Mouse (Mus musculus) spleen, adult 2 months (tissue): Measurements from ENCODE around the gene Cerkl.

ENCODE experiments used
- CTCF ChIP-seq: fragments of 200-500 bp; IDR thresholded peaks from 2 replicates; pipeline ENCODE4 v1.5.1; 2011; ENCODE audit warnings: mild to moderate bottlenecking, inconsistent platforms; ENCODE audit not compliant: insufficient read depth, insufficient read length, insufficient replicate concordance; ENCODE audit errors: extremely low read depth
- POLR2A ChIP-seq: fragments of 200-500 bp; IDR thresholded peaks from 2 replicates; pipeline ENCODE4 v1.6.1; 2011; ENCODE audit warnings: low read depth, low read length, inconsistent platforms

DNA sequence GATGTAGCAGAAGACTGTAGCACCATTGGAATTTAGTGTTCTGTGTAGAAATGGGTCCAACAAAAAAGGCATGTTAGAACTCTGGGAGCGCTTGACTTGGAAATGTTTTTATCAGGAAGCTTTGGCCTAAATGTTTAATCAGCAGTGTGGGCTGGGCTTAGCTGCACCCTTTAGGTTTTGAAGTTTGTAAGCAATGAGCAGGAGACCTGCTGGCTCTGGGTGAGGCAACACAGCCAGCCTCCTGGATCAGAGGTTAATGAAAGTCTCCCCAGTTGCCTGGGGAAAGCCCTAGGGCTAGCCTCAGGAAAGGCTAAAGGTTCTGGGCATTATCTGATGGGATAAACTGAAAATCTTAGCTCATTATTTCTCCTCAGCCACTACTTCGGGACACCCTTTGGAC is 58.2 kb downstream of the Cerkl start:
- TF ChIP-seq CTCF (no peak), POLR2A (no peak)
